Mouse (Mus musculus): ENCODE measurements around the gene Lgals9. TPM values are rescaled to one million over a fixed set of nuclear protein-coding genes. Genes with fewer than 3 reads are reported as not detected.
"Not testable (repeated sequence)": the region's sequence is repeated elsewhere in the genome, so short reads cannot be mapped to it uniquely, and the experiment has no call there.

Gene Lgals9
- polyA plus RNA-seq, 1 experiment = 58.6 TPM

GRCm38 (mm10) chr11:79013806-79014205 lies 29.1 kb upstream of the Lgals9 start:
- TF ChIP-seq POLR2A (IDR thresholded peaks at IDR 0.05; ENCODE audit: borderline replicate concordance, control insufficient read depth, low read depth, low read length) = no peak
- no peak for TF ChIP-seq CTCF (IDR thresholded peaks at IDR 0.05; ENCODE audit: control insufficient read depth, insufficient read depth, low read length)
- 70% methylated on average over 9 of the region's 9 CpGs for WGBS
- no peak overlapping the region for H3K4me3 ChIP-seq (replicated peaks; ENCODE audit: control insufficient read depth, low read depth, low read length)
- H3K27ac ChIP-seq (ENCODE audit: control insufficient read depth, insufficient read depth, low read depth, low read length, poor library complexity) = no peak overlapping the region
- H3K4me1 ChIP-seq (ENCODE audit: control insufficient read depth, insufficient read depth, low read length) = no peaks in the 10 kb centered on the region

DNA sequence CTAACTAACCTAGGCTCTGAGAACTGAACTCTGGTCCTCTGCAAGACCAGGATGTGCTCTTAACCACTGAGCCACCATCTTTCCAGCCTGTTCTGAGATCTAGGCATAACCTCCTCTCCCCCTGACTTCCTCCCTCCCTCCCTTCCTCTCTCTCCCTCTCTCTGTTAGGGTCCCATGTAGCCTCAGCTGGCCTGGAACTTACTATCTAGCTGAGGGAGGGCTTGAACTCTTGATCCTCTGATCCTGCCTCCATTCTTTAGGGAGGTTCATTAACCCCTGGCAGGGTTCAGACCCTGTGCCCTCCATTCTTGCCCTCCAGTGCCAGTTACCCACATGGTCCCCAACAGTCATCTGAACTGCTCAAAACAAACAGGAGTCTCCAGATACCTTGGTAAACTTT lies 28.3 kb upstream of the Lgals9 start:
- Histone ChIP-seq H3K27ac (ENCODE audit: control insufficient read depth, insufficient read depth, low read depth, low read length, poor library complexity) (no peak overlapping the region), H3K4me3 (replicated peaks; ENCODE audit: control insufficient read depth, low read depth, low read length) (no peak overlapping the region), H3K4me1 (ENCODE audit: control insufficient read depth, insufficient read depth, low read length) (peaks cover 1% of the 10 kb centered on the region; the same call in 1 of the 2 replicates)
- TF ChIP-seq POLR2A (IDR thresholded peaks at IDR 0.05; ENCODE audit: borderline replicate concordance, control insufficient read depth, low read depth, low read length) (no peak), CTCF (IDR thresholded peaks at IDR 0.05; ENCODE audit: control insufficient read depth, insufficient read depth, low read length) (no peak)

- Histone ChIP-seq H3K4me3 (replicated peaks; ENCODE audit: control insufficient read depth, low read depth, low read length) (no peak overlapping the region), H3K4me1 (ENCODE audit: control insufficient read depth, insufficient read depth, low read length) (peaks cover 1% of the 10 kb centered on the region; the same call in 1 of the 2 replicates), H3K27ac (ENCODE audit: control insufficient read depth, insufficient read depth, low read depth, low read length, poor library complexity) (no peak overlapping the region)
- WGBS = 96% methylated on average over 2 of the region's 2 CpGs
- TF ChIP-seq POLR2A (IDR thresholded peaks at IDR 0.05; ENCODE audit: borderline replicate concordance, control insufficient read depth, low read depth, low read length) = no peak
These were observed 27.8 kb upstream of the Lgals9 start for GRCm38 (mm10) chr11:79012529-79012928.

DNA sequence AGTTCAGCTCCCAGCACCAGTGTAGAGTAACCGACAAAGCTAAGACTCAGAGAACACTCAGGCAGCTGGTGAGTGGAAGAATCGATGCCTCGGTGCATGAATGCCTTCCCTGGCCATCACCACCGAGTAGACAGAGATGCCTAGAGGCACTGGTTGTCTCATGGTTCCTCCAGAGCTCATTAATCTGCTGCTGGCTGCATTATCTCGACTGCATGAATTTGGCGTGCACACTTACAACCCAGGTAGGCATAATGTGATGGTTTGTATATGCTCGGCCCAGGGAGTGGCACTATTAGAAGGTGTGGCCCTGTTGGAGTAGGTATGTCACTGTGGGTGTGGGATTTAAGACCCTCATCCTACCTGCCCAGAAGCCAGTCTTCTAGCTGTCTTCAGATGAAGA lies 24.1 kb upstream of the Lgals9 start:
- Histone ChIP-seq H3K4me3 (replicated peaks; ENCODE audit: control insufficient read depth, low read depth, low read length) (no peak overlapping the region), H3K4me1 (ENCODE audit: control insufficient read depth, insufficient read depth, low read length) (peaks cover 6% of the 10 kb centered on the region; the same call in 1 of the 2 replicates), H3K27ac (ENCODE audit: control insufficient read depth, insufficient read depth, low read depth, low read length, poor library complexity) (peak overlapping the region; percentile 29; the same call in 1 of the 2 replicates)
- TF ChIP-seq POLR2A (IDR thresholded peaks at IDR 0.05; ENCODE audit: borderline replicate concordance, control insufficient read depth, low read depth, low read length) (no peak), CTCF (IDR thresholded peaks at IDR 0.05; ENCODE audit: control insufficient read depth, insufficient read depth, low read length) (no peak)
- WGBS = 78% methylated on average over 7 of the region's 7 CpGs

GRCm38 (mm10) chr11:79008007-79008775 lies 23.4 kb upstream of the Lgals9 start:
- H3K27ac ChIP-seq (ENCODE audit: control insufficient read depth, insufficient read depth, low read depth, low read length, poor library complexity) = peak overlapping the region; percentile 35; the same call in 1 of the 2 replicates
- H3K4me1 ChIP-seq (ENCODE audit: control insufficient read depth, insufficient read depth, low read length) = peaks cover 6% of the 10 kb centered on the region; the same call in 1 of the 2 replicates
- 64% methylated on average over 6 of the region's 6 CpGs for WGBS
- no peak for TF ChIP-seq POLR2A (IDR thresholded peaks at IDR 0.05; ENCODE audit: borderline replicate concordance, control insufficient read depth, low read depth, low read length)
- no peak for TF ChIP-seq CTCF (IDR thresholded peaks at IDR 0.05; ENCODE audit: control insufficient read depth, insufficient read depth, low read length)
- H3K4me3 ChIP-seq (replicated peaks; ENCODE audit: control insufficient read depth, low read depth, low read length) = no peak overlapping the region

GRCm38 (mm10) chr11:79007356-79007755 lies 22.6 kb upstream of the Lgals9 start:
- H3K4me1 ChIP-seq (ENCODE audit: control insufficient read depth, insufficient read depth, low read length); H3K27ac ChIP-seq (ENCODE audit: control insufficient read depth, insufficient read depth, low read depth, low read length, poor library complexity); H3K4me3 ChIP-seq (replicated peaks; ENCODE audit: control insufficient read depth, low read depth, low read length): not testable (repeated sequence)
- WGBS = 81% methylated on average over 3 of the region's 3 CpGs

DNA sequence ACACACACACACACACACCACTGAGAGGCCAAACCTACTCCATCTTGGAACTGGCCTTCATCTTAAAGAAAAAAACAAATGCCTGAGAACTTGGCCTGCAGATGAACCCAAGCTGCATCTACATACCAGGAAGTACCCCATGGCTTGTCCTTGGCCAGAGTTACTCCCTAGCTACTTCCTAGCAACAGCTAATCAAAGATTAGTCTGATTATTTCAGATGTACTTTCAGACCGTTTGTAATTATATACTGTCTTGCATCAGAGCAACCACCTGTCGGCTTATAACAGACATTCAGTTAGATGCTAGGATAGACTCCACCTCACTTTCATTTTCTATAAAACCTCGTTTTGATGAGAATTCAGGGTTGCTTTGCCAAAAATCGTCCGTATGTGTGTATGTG lies 21.7 kb upstream of the Lgals9 start:
- WGBS = 13% methylated on average over 5 of the region's 5 CpGs
- H3K27ac ChIP-seq (ENCODE audit: control insufficient read depth, insufficient read depth, low read depth, low read length, poor library complexity) = no peak overlapping the region
- H3K4me1 ChIP-seq (ENCODE audit: control insufficient read depth, insufficient read depth, low read length) = peaks cover 10% of the 10 kb centered on the region; the same call in 1 of the 2 replicates
- H3K4me3 ChIP-seq (replicated peaks; ENCODE audit: control insufficient read depth, low read depth, low read length) = no peak overlapping the region
- no peak for TF ChIP-seq POLR2A (IDR thresholded peaks at IDR 0.05; ENCODE audit: borderline replicate concordance, control insufficient read depth, low read depth, low read length)
- no peak for TF ChIP-seq CTCF (IDR thresholded peaks at IDR 0.05; ENCODE audit: control insufficient read depth, insufficient read depth, low read length)

- Histone ChIP-seq H3K4me3 (replicated peaks; ENCODE audit: control insufficient read depth, low read depth, low read length) (no peak overlapping the region), H3K27ac (ENCODE audit: control insufficient read depth, insufficient read depth, low read depth, low read length, poor library complexity) (peak overlapping the region; percentile 41; the same call in 1 of the 2 replicates), H3K4me1 (ENCODE audit: control insufficient read depth, insufficient read depth, low read length) (peaks cover 10% of the 10 kb centered on the region; the same call in 1 of the 2 replicates)
- WGBS = 49% methylated on average over 14 of the region's 14 CpGs
- TF ChIP-seq CTCF (IDR thresholded peaks at IDR 0.05; ENCODE audit: control insufficient read depth, insufficient read depth, low read length) (no peak), POLR2A (IDR thresholded peaks at IDR 0.05; ENCODE audit: borderline replicate concordance, control insufficient read depth, low read depth, low read length) (no peak)
These were observed 21.0 kb upstream of the Lgals9 start for GRCm38 (mm10) chr11:79005578-79006394.
